Mouse (Mus musculus) liver, adult 2 months (tissue): ENCODE measurements around the gene F2. TPM values are rescaled to one million over a fixed set of nuclear protein-coding genes. Genes with fewer than 3 reads are reported as not detected.

Experiments used
- DNase-seq: peaks from one replicate; pipeline ENCODE4 v3.0.0-alpha.2; 2011; ENCODE audit warnings: low read depth, low spot score; ENCODE audit errors: extremely low read depth
- H3K27ac ChIP-seq: fragments of 200-500 bp; replicated peaks from 2 replicates; pipeline ENCODE4 v1.5.1; 2012; ENCODE audit warnings: low read depth, mild to moderate bottlenecking, control low read depth, inconsistent platforms, low read length; ENCODE audit not compliant: insufficient read depth
- H3K27me3 ChIP-seq: fragments of 200-500 bp; 2 replicates; pipeline ENCODE4 v1.6.1; 2012; ENCODE audit warnings: mild to moderate bottlenecking, moderate library complexity, low read length, inconsistent platforms; ENCODE audit not compliant: control insufficient read depth, insufficient read depth
- H3K36me3 ChIP-seq: fragments of 200-500 bp; 2 replicates; pipeline ENCODE4 v1.6.1; 2012; ENCODE audit warnings: low read length, inconsistent platforms; ENCODE audit not compliant: control insufficient read depth, insufficient read depth
- H3K4me1 ChIP-seq: fragments of 200-500 bp; 2 replicates; pipeline ENCODE4 v1.6.1; 2011; ENCODE audit warnings: low read length; ENCODE audit not compliant: control insufficient read depth, insufficient read depth
- H3K4me3 ChIP-seq: fragments of 200-500 bp; 2 replicates; pipeline ENCODE4 v1.5.1; 2011; ENCODE audit warnings: low read depth, mild to moderate bottlenecking, control low read depth, low read length, moderate library complexity; ENCODE audit not compliant: insufficient read depth
- H3K79me2 ChIP-seq: fragments of 200-500 bp; 2 replicates; pipeline ENCODE4 v1.6.1; 2012; ENCODE audit warnings: inconsistent platforms, mild to moderate bottlenecking, low read length, moderate library complexity; ENCODE audit not compliant: control insufficient read depth, insufficient read depth
- H3K9ac ChIP-seq: fragments of 200-500 bp; 2 replicates; pipeline ENCODE4 v1.6.1; 2012; ENCODE audit warnings: low read depth, mild to moderate bottlenecking, control low read depth, inconsistent platforms, low read length
- CTCF ChIP-seq: fragments of 200-500 bp; IDR thresholded peaks from 2 replicates; pipeline ENCODE4 v1.5.1; 2011; ENCODE audit warnings: low read depth, low read length, control low read depth
- POLR2A ChIP-seq: fragments of 200-500 bp; IDR thresholded peaks from 2 replicates; pipeline ENCODE4 v1.6.1; 2011; ENCODE audit warnings: low read length, control low read depth; ENCODE audit not compliant: insufficient read depth; ENCODE audit errors: extremely low read depth
- WGBS: fragments of 180-500 bp; shearing (Covaris S2); methylation state at CpG from one replicate; pipeline ENCODE4 v1.1.7; 2018; 5-methylcytosine and 5-hydroxymethylcytosine counted together
- polyA plus RNA-seq: library from polyadenylated mRNA; depleted of rRNA; stranded (reverse); fragments of >200 nt; gene quantifications from 2 replicates; pipeline ENCODE4 v1.2.3, GENCODE M21; 2012; rRNA removed
- total RNA-seq: library from RNA; depleted of rRNA; stranded (reverse); fragments of >200 nt; gene quantifications from 2 replicates; pipeline ENCODE4 v1.2.3, GENCODE M21; 2014; rRNA removed

Gene F2
- total and polyA plus RNA-seq, 2 experiments: 1,668 to 2,057 TPM

GRCm38 (mm10) chr2:91600475-91600874 lies 35.7 kb downstream of the F2 start:
- peaks cover 38% of the 10 kb centered on the region for H3K36me3 ChIP-seq
- no peaks in the 10 kb centered on the region for H3K27me3 ChIP-seq
- no peak overlapping the region for H3K27ac ChIP-seq

GRCm38 (mm10) chr2:91586242-91586641 lies 50.0 kb downstream of the F2 start:
- 82% methylated on average over 1 of the region's 1 CpGs for WGBS

More at GRCm38 (mm10) chr2:91600475-91600874, 35.7 kb downstream of the F2 start:
- WGBS: 93% methylated on average over 4 of the region's 4 CpGs
- H3K9ac ChIP-seq: no peak overlapping the region
- no peak overlapping the region for H3K4me3 ChIP-seq
- no peak for DNase-seq
- H3K4me1 ChIP-seq: no peaks in the 10 kb centered on the region
- TF ChIP-seq POLR2A: no peak
- no peak for TF ChIP-seq CTCF
- no peaks in the 10 kb centered on the region for H3K79me2 ChIP-seq

GRCm38 (mm10) chr2:91580894-91581293 lies 55.3 kb downstream of the F2 start:
- H3K36me3 ChIP-seq: peaks cover 40% of the 10 kb centered on the region
- no peak overlapping the region for H3K9ac ChIP-seq
- DNase-seq: no peak
- H3K27me3 ChIP-seq: no peaks in the 10 kb centered on the region
- H3K27ac ChIP-seq: no peak overlapping the region
- no peak overlapping the region for H3K4me3 ChIP-seq
- no peaks in the 10 kb centered on the region for H3K79me2 ChIP-seq
- WGBS: 91% methylated on average over 1 of the region's 1 CpGs
- TF ChIP-seq POLR2A (no peak), CTCF (no peak)
- no peaks in the 10 kb centered on the region for H3K4me1 ChIP-seq

More at GRCm38 (mm10) chr2:91586242-91586641, 50.0 kb downstream of the F2 start:
- Histone ChIP-seq H3K4me1 (no peaks in the 10 kb centered on the region), H3K9ac (no peak overlapping the region), H3K27ac (no peak overlapping the region), H3K79me2 (no peaks in the 10 kb centered on the region), H3K27me3 (no peaks in the 10 kb centered on the region), H3K36me3 (peaks cover 39% of the 10 kb centered on the region), H3K4me3 (no peak overlapping the region)
- TF ChIP-seq CTCF (no peak), POLR2A (no peak)
- DNase-seq: no peak

Other genes with a start within 250 kb of the F2 start
- 3.6 and 7.5 TPM in 2 replicates for gene 1110051M20Rik, start 191.7 kb downstream of the F2 start, total RNA-seq
- 1.7 and 2.8 TPM in 2 replicates for gene 1110051M20Rik, start 191.7 kb downstream of the F2 start, polyA plus RNA-seq
- 13.8 and 14.7 TPM in 2 replicates for gene Lrp4, start 178.9 kb downstream of the F2 start, total RNA-seq
- gene Lrp4, start 178.9 kb downstream of the F2 start, polyA plus RNA-seq: 5.1 and 6.0 TPM in 2 replicates
- 12.9 and 14.9 TPM in 2 replicates for gene Ckap5, start 109.7 kb downstream of the F2 start, total RNA-seq
- gene Ckap5, start 109.7 kb downstream of the F2 start, polyA plus RNA-seq: 1.9 TPM in 2 replicates
- gene Zfp408, start 13.4 kb upstream of the F2 start, total RNA-seq: 2.2 and 2.8 TPM in 2 replicates
- gene Zfp408, start 13.4 kb upstream of the F2 start, polyA plus RNA-seq: 3.8 and 6.6 TPM in 2 replicates
- 6.5 and 8.8 TPM in 2 replicates for gene Arhgap1, start 13.4 kb upstream of the F2 start, total RNA-seq
- 12.9 and 18.7 TPM in 2 replicates for gene Arhgap1, start 13.4 kb upstream of the F2 start, polyA plus RNA-seq
- 10.3 and 14.8 TPM in 2 replicates for gene Atg13, start 74.2 kb upstream of the F2 start, total RNA-seq
- 27.5 and 33.6 TPM in 2 replicates for gene Atg13, start 74.2 kb upstream of the F2 start, polyA plus RNA-seq
- 19.5 and 22.8 TPM in 2 replicates for gene Harbi1, start 74.4 kb upstream of the F2 start, total RNA-seq
- 5.0 and 6.6 TPM in 2 replicates for gene Harbi1, start 74.4 kb upstream of the F2 start, polyA plus RNA-seq
- 11.3 and 12.4 TPM in 2 replicates for gene Ambra1, start 93.7 kb upstream of the F2 start, total RNA-seq
- 10.4 and 11.0 TPM in 2 replicates for gene Ambra1, start 93.7 kb upstream of the F2 start, polyA plus RNA-seq